Mouse (Mus musculus): ENCODE measurements around the gene Arnt2.
A peak's percentile ranks its signal among the peaks of the same experiment; 100 is the strongest.

Arnt2 gene

GRCm38 (mm10) chr7:84409896-84410521 is at the start of gene Arnt2:
TSS of gene Arnt2 (minus strand) at chr7:84410176.
- DNase-seq (ENCODE audit: low read depth, low spot score), result peak; percentile 30

GRCm38 (mm10) chr7:84451681-84452080 is 41.7 kb upstream of the Arnt2 start:
- no peak for DNase-seq (ENCODE audit: low read depth, low spot score)

GRCm38 (mm10) chr7:84449066-84449465 is 39.1 kb upstream of the Arnt2 start:
- no peak for DNase-seq (ENCODE audit: low read depth, low spot score)

GRCm38 (mm10) chr7:84448512-84448911 is 38.5 kb upstream of the Arnt2 start:
- DNase-seq (ENCODE audit: low read depth, low spot score), result no peak

- DNase-seq (ENCODE audit: low read depth, low spot score), result no peak
Measured at GRCm38 (mm10) chr7:84447740-84448435, 37.9 kb upstream of the Arnt2 start.

DNA sequence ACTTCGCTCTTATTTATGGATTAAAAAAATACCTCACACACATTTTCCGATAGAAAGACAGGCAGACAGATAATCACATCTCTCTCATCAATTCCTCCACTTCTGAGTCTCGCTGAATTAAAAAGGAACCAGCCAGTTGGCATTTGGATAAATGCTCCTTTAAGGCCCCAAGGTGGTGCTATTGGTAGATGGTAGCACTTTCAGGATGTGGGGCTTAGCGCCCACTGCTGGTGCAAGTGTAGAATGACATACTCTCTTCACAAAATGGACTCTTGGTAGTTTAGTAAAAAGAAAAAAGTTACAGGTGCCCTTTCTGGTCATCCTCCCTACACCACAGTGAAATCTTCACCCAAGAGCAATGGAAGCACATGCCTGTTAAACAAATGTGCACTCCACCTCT is 37.1 kb upstream of the Arnt2 start:
- DNase-seq (ENCODE audit: low read depth, low spot score), result peak; percentile 33

DNA sequence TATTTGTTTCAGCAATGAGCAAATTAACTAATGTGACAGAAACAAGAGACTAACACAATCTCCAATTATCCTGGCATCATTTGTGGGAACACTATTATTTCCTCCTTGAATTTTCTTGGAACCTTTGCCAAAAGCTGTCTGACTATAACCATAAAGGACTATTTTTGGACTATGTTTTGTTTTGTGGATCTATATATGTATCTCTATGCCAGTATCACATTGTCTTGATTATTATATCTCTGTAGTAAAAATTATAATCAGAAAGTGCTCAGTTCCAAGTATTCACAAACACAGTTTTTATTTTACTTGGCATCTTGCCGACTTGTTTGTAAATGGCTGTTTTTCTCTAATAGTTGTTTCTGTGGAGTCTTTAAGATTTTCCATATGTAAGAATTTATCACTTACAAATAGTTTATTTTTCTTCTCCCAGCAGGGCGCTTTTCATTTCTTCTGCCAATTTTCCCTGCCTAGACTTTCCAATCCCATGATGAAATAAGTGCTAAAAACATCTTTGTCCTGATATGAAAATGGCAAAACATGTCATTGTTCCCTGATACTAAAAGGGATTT is 32.5 kb upstream of the Arnt2 start:
- DNase-seq (ENCODE audit: low read depth, low spot score), result no peak

DNA sequence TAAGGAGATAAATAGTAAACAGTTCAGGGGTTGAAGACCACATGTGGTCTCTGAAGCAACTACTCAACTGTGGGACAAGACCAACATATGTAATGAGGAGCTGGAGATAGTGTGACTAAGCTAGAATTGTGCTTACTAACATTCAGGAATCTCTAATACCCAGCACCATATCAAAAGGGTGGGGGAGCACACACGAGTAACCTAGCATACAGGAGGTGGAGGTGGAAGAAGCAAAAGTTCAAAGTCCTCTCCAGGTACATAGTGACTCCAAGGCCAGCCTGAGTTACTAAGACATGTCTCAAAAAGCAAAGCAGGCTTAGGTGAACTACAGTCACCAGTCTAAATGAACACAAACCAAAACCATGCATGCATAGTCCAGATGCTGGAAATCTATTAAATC is 29.6 kb upstream of the Arnt2 start:
- DNase-seq (ENCODE audit: low read depth, low spot score), result no peak

DNA sequence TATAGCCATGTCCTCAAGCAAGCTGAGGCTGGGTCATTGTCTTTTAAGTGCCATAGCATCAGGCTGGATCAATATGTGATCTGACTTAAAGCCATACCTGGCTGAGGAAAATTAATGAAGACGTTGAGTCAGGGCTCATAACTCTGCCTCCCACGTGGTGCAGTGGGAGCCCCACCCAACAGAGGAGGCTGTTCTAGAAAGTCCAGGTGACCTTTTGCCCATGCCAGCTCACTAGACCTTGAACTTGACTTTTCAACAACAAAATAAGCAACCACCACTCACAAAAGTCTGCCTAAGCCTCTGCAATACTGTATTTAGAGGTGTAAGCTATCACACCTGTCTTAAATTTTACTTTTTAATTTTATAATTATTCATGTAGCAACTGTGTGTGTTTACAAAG is 24.9 kb upstream of the Arnt2 start:
- DNase-seq (ENCODE audit: low read depth, low spot score), result no peak

DNA sequence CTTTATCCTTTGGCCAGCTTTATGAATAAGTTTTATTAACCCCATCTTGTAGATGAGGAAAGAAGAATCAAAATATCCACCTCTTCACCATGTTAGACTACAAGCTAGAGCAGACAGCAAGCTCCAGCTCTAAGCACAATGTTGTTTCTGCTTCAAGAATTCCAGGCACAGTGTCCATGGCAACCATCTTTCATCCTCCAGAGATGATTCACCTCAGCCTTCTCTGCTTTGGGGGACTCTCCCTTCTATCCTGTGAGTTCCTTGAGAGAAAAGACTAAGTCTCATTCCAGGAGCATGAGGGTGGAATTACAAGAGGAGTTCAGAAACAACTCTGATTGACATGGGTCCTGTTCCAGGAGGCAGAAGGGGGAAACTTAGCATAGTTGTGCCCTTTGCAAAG is 22.2 kb upstream of the Arnt2 start:
- DNase-seq (ENCODE audit: low read depth, low spot score), result no peak

GRCm38 (mm10) chr7:84427221-84427620 is 17.2 kb upstream of the Arnt2 start:
- no peak for DNase-seq (ENCODE audit: low read depth, low spot score)

DNA sequence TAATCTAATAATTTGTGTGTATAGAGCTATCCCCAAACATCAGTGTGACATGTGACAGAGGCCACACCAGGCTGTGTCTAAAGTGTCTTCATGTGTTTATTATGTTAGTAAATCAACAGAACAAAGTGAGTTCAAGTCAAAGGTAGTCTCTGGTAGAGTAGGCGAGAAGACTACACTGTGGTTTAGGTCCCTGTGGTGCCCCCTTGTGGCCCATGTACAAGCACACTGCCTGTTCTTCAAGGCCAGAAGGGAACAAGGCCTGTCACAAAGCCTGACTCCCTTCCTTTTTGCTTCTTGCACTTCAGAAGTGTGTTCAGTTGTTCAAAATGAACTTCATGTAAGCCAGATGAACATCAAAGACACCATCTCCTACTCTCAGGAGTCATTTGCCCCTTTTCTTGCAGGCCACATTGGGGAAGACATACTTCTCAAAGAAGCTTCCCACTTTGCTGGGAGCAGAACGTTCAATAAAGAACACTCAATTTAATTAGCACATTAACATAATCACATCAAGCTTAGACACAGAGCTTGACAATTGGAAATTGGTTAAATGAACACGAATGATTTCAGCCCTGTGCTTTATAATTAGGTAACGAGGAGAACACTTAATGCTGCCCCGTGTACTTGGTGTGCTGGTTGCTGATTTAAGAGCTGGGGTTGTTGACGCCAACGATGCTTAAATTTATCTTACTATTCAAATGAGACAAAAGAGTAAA is 14.9 kb upstream of the Arnt2 start:
- no peak for DNase-seq (ENCODE audit: low read depth, low spot score)

- no peak for DNase-seq (ENCODE audit: low read depth, low spot score)
Measured at GRCm38 (mm10) chr7:84421753-84422152, 11.8 kb upstream of the Arnt2 start.

GRCm38 (mm10) chr7:84421291-84421665 is 11.3 kb upstream of the Arnt2 start:
- no peak for DNase-seq (ENCODE audit: low read depth, low spot score)

DNA sequence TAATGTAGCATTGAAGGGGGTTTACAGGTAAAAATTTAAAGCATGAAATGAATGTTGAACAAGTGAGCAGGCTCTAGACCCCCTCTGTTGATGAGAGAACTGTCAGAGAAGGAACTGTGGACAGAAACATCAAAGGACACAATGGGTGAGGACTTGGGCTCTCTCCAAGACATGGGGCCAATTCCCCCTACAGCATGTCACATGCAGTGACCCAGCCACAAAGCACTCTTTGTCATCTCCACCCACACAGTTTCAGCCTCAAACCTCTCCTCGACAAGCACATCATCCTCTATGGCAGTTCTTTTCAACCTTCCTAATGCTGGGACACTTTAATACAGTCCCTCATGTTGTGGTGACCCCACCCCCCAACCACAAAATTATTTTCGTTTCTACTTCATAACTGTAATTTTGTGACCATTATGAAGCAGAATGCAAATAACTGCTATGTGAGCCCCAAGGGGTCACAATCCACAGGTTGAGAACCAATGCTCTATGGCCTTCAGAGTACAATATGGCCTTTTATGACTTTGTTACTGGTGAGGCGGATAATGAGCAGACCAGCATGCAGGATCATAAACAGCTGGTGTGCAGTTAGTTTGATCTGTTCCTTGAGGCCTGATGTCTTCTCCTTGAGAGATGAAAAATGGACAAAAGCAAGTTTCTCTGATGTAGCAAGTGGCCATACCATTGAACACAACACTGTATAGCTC is 10.8 kb upstream of the Arnt2 start:
- DNase-seq (ENCODE audit: low read depth, low spot score), result no peak

DNA sequence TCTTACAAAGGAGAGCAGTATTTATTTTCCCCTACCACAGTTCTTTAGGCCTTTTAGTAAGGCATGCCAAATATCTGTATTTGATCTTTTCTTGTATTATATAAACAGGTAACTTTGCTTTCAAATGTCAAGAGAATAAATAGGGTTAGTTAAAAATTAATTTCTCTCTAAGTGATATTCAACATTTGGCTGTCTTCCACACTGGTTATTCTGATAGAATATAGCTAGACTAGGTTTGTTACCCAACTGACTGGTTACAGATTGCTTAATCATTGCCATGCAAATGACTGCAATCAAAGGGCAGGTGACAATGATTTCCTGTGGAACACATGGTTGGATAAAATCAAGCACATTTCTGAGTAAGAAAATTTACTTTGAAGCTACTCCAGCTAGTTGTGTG is 7.5 kb upstream of the Arnt2 start:
- no peak for DNase-seq (ENCODE audit: low read depth, low spot score)

DNA sequence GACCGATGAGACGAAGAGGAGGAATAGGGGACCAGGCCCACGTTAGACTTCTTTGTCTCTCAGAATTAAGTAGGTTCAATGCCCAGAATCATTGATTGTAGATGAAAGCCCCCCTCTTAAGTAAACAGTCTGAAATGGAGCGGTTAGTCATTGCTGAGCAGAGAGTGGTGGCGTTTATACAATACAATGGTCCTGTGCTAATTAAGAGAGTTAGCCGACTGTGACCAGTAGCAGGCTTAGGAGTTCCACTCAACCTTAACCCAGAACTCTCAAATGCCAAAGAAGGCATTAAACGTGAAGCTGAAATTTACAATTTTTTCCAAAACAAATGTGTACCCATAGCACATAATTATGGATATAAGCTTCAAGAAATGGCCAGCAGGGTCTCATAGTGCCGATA is 2.6 kb upstream of the Arnt2 start:
- no peak for DNase-seq (ENCODE audit: low read depth, low spot score)

GRCm38 (mm10) chr7:84409241-84409895 is 608 bp downstream of the Arnt2 start:
- DNase-seq (ENCODE audit: low read depth, low spot score), result peak; percentile 21

DNA sequence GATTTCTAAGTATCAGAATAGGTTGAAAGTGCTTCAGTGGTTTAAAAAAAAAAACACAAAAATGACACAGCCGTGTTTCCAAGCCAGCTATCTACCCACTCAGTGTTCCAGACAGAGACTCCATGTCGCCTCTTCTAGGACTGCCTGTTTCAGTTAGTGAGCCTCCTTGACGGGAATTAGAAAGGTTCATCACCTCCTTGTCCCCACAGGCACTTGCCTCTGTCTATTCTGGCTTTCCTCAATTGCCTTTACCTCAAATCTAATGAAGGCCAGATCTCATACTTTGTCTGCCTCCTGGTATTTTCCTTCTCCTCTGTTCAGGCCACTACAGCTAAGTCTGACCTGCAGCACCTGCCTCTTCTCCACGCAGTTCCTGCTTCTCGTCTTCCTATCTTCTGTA is 1.7 kb downstream of the Arnt2 start:
- no peak for DNase-seq (ENCODE audit: low read depth, low spot score)

- no peak for DNase-seq (ENCODE audit: low read depth, low spot score)
Measured at GRCm38 (mm10) chr7:84403371-84403770, 6.6 kb downstream of the Arnt2 start.

GRCm38 (mm10) chr7:84401641-84402455 is 8.1 kb downstream of the Arnt2 start:
- DNase-seq (ENCODE audit: low read depth, low spot score), result peak; percentile 4

Data from retina, postnatal 7 days (tissue).